Mouse (Mus musculus): Measurements from ENCODE around the gene Rfx2.

The Rfx2 gene

DNA sequence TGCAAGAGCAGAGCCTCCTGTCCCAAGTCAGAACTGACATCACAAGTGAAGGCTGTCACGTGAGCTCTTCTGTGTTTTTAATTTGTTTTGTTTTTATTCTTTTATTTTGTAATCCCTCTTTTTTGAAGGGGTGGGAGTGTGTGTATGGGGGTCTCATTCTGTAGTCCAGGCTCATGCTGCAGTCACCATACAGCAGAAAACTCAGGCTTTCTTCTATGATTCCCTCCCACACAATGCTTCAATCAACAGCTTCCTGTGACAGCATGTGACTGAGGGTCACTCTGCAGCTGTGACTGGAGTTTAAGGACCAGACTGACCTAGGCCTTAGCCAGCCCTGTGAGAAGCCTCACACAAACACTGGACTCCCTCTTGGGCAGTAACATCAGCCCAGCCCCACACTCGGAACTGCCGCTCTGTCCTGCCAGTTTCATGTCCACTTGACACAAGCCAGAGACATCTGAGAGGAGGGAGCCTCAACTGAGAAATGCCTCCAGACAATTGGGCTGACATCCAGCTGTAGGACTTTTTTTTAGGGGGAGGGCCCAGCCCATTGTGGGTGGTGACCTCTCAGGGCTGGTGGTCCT lies 51.9 kb downstream of the Rfx2 start:
- no peak for DNase-seq

DNA sequence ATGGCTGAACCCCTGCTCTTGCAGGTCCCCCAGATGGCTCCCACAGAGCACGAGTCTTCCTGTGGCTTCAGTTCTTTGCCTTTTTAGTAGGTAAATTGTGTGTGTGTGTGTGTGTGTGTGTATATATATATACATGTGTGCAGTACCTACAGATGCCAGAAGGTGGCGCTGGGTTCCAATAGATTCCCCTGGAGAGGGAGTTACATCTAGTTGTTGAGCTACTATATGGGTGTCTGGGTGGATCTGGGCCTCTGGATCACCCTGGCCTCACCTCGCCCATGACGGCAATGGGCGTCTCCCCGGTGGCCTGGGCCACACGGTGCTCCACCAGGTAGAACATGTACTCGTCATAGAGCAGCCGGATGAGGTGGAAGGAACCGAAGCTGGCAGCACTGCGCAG lies 53.2 kb downstream of the Rfx2 start:
- peak; percentile 45 for DNase-seq

DNA sequence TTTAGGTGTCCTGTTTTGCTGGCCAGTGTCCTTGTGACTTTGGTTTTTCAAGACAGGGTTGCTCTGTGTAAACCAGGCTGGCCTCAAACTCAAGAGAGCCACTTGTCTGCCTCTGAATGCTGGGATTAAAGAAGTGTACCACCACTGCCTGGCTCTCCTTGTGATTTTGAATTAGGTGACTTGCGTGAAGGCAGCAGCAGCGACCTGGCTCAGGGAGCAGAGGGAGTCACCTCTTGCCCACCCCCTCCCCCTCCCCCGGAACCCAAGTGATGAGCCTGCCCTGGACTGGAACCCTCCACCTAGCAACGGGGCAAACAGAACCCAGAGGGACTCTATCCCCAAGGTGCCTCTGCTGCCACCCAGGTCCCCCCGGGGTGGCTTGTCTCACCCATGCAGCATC lies 60.9 kb downstream of the Rfx2 start, which contains the start of gene Prr22:
Gene Prr22, plus strand, starts transcription at position 301 of the 400 bp plus-strand sequence.
- no peak for DNase-seq

DNA sequence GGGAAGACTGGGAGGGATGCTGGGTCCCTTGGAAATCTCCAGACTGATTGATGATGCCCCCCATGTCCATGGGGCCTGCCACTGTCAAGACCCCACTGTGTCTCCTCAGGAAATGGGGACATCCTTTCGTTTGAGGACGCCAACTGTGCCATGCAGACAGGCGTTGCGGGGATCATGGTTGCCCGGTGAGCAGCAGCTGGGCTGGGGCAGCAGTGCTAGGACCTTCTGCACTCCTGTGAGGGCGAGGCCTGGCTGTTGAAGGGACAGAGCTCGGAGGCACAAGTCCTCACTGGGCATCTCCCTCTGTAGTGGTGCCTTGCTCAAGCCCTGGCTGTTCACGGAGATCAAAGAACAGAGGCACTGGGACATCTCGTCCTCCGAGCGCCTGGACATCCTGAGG lies 61.9 kb downstream of the Rfx2 start:
- DNase-seq = no peak

DNA sequence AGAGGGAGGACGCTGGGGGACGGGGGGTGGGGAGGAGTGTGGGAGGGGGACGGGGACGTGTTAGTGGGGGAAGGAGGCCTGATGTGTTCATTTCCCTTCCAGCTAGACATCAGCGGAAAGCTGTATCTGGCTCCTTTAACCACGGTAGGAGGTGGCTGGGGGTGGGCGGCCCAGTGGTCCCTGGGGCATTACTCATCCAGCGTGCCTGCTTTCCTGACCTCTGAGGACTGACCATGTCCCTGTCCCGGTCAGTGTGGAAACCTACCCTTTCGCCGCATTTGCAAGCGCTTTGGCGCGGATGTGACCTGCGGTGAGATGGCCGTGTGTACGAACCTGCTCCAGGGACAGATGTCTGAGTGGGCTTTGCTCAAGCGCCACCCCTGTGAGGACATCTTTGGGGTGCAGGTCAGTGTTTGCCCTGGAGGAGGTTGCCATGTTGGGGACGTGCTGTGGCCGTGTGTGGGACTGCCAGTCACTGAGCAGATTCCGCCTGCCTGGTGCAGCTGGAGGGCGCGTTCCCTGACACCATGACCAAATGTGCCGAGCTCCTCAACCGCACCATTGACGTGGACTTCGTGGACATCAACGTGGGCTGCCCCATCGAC lies 63.2 kb downstream of the Rfx2 start:
- DNase-seq = no peak

DNA sequence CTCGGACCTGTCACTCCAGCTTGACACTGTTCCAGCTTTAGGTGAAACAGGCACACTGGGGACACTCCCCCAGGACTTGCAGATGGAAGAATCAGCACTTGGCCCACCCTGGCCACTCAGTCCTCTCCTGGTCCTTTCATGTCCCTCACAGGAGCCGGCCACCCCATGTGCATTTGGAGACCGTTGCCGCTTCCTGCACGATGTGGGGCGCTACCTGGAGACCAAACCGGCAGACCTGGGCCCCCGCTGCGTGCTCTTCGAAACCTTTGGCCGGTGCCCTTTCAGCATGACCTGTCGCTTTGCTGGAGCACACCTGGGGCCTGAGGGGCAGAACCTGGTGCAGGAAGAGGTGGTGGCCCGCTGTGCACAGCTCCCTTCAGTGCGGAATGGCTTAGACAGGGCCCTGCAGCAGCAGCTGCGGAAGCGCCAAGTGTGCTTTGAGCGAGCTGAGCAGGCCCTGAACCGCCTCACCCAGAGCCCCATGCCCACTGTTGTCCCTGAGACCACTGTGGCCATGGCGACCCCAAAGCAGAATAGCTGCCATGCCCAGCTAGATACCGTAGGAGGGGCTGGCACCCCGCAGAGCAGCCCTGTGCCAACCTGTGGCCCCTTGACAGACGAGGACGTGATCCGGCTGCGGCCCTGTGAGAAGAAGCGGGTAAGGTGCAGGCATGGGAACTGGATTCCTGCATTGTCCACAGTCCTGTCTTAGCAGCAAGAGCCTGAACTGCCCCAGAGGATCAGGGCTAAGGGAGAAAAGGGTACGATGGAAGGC lies 64.0 kb downstream of the Rfx2 start:
- DNase-seq = no peak

DNA sequence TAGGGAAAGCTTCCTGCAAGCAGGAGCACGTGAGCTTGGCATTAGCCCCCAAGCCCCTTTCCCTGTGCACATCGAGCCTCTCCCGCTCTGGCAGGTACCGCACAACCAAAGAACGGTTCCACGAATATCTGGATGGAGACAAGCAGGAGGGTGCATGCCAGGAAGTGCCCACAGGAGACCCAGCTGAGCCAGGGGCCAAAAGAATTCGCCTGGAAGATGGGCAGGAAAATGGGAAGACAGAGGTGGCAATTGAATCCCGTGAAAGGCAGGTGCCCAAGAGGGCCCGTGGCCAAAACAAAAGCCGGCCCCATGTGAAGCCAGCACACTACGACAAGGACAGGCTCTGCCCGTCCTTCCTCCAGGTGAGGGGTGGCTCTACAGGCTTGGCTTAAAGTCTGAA lies 65.4 kb downstream of the Rfx2 start:
- no peak for DNase-seq

DNA sequence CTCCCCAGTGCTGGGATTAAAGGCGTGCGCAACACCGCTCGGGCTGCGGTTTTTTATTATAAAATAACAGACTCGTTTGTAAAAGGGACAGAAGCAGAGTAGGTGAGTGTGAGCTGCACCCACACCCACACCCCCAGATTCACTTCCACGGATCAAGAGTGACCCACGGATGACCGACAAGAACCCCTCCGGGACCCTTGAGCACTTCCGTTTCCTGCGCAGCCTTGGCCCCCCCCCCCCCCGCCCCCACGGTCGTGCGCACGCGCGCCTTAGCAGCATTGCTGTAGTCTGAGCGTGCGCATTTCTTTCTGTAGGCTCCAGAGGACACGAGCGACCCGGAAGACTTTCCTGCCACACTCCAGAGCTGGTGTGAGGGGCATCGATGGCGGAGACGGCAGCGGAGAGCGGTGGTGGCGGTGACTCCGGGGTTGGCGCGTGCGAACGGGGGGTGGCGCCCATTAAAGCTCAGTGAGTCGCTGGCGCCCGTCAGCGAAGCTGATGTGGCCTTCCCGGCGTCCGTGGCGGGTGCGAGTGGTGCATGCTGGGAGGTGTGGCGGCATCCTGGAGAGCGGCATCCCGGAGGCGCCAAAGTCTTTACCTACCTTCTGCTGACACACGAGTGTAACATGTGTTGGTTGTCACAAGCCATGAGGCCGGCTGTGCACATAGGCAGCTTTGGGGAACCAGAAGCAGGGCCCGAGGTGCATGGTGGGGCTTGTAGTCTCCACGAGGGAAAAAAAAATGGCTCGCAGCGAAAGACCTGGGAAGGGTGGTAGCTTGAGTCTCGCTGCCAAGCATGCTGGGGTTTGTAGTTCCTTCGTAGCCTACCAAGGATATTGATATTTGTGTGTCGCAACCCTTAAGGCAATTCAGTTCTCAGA lies 66.1 kb downstream of the Rfx2 start, which contains the start of gene Dus3l:
Gene Dus3l, plus strand, starts transcription at position 284 of the 881 bp plus-strand sequence.
- DNase-seq = peak; percentile 91 to 93

DNA sequence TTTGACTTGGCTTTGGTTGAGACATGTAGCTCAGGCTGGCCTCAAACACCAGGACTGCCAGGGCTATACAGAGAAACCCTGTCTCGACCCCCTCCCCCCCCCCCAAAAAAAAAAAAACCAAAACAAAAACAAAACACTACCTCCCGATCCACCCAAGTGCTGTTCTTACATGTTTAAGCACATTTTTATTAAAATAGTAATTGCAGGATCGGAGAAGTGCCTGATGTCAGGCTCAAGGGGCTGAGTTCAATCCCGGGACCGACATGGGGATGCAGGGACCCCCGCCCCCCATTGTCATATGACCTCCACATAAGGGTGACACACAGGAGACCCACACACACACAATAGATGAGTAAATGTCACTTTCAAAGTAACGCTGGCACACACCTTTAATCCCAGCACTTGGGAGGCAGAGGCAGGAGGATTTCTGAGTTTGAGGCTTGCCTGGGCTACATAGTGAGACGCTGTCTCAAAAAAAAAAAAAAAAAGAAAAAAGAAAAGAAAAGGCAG lies 67.0 kb downstream of the Rfx2 start:
- DNase-seq = no peak

DNA sequence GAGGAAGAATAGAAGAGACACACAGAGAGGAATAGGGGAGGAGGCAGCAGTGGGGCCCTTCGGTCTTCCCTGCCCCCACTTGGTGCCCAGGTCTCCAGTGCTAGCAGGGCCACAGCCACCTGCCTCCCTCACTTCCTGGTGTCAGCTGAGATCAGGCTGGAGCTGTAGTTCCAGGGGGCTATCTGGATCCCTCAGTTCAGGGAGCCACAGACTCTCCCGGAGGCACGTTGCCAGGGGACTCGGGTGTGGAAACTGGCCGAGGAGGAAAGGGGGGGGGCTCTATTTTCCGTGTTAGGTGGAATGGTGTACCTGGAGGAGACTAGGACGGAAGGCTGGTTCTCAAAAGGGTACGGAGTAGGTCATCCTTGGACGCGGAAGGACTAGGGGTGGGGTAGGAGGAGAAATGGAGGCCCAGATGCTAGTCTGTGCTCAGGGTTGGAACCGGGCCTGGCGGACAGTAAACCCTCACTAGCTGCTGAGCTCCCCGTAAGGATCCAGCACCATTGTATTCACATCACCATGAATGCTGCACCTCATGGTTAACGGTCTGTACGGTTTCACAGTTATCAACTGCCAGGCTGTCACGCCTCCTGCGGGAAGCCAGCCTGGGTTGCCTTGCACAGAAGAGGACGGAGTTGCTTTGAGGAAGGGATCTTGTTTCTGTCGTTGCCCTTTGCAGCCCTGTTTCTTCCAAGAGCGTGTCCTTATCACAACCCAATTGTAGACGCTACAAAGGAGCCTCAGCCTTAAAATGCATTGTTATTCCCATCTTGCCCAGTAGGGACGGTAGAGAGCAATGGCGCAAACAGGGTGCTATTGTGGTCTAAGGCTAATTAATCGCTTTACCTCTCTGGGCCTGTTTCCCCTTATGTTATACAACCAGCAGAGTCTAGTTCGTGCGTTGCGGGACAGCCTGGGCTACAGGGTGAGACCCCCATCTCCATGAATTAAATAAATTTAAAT lies 67.8 kb downstream of the Rfx2 start:
- peak; percentile 79 to 80 for DNase-seq

DNA sequence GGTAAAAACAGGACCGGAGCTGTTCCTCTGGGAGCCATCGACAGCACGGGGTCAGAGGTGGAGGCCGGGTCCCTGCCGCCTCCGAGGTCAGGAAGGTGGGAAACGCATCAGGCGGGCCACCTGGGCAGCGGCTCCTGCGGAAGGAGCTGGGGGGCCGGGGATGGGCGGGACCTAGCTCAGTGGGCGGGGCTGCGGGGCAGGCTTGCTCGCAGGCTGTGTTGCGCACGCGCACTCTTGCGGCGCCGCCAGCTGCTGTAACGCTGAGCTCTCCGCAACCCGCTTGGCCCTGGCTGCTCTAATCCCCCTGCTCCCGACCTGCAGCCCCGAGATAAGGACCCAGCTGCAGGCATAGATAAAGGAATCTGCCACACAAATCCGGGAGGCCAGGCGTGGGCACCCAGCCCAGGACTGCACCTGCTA lies 68.8 kb downstream of the Rfx2 start:
- peak; percentile 87 to 90 for DNase-seq

DNA sequence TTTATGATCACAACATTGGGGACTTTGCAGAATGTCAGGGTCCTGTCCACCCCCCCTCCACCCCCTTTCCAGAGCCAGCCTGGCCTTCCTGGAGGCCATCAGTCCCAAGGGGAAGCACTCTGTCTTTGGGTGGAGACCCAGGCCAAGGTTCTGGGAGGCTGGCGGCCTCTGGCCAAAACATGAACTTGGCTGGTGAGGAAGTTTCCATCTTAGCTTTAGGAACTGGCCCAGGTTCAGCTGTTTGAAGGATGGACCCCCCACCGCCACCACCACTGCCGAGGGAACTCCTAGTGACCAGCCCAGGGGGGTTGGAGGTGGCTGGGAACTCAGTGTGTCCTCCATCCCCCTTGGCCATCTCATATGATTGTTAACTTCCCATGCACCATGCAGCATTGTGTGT lies 69.7 kb downstream of the Rfx2 start:
- DNase-seq = no peak

DNA sequence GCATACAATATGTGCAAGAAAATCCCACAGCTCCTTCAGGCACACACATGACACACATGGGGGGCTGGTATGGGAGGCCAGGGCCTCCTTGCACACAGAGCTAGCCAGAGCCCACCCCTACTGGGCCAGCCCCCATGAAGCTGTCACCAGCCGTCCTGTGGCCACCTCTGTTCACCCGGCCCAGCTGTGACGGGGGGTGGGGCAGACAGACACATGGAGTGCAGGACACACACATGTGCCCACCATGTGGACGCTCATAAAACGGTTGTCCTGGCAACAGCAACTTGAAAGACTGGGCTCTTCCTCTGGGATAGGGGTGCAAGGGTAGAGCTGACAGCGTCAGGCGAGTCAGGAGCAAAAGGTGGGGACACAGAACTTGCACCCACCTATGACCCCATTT lies 71.6 kb downstream of the Rfx2 start:
- no peak for DNase-seq

DNA sequence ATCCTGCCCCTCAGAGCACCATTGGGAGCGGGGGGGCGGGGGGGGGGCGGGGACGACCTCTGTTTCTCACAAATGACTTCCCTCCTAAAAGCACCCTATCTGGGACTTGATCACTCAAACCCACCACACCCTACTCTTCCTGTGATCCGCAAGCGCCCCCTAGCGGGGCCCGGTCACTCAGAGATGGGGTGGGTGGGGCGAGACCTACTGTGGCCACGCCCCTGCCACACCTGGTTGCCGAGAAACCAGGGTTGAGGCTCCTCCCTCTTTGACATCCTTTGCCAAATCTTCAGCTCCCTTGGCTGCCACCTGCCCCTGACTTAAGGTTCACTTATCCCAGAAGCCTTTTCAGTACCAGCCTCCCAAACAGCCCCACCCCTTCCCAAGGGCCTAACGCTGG lies 72.7 kb downstream of the Rfx2 start:
- peak; percentile 95 to 96 for DNase-seq

DNA sequence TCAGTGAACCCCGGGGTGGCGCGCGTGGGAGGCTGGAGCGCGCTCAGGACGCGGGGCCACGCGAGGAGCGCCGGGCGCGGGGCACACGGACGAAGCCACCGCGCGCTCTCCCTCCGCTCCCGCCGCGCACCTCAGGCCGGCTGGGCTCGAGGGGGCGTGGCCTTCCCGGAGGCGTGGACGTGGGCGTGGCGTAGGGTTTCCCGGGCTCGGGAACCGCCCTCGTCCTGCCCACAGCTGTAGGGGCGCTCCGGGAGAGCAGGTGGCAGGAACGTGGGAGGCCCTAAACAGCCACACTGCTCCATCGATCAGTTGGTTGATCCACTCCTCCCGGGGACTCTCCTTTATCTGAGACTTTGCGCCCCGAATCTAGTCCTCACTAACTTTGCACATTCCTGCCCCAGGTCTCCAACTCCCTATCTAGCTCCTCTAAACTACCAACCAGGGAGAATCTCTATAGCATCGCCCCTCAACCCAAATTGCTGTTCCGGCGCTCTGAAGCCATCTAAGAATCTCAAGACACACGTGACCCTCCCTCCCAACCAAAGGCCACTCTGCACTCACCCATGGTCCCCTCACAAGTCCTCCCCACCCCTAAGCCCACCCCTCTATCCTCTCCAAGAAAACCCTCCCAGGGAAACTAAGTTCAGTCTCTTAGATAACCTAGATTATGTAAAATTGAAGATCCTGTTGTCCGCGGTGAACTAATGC lies 73.2 kb downstream of the Rfx2 start, which contains the start of gene Nrtn:
Gene Nrtn, minus strand, starts transcription at position 115 of the 708 bp plus-strand sequence.
- peak; percentile 29 to 34 for DNase-seq

DNA sequence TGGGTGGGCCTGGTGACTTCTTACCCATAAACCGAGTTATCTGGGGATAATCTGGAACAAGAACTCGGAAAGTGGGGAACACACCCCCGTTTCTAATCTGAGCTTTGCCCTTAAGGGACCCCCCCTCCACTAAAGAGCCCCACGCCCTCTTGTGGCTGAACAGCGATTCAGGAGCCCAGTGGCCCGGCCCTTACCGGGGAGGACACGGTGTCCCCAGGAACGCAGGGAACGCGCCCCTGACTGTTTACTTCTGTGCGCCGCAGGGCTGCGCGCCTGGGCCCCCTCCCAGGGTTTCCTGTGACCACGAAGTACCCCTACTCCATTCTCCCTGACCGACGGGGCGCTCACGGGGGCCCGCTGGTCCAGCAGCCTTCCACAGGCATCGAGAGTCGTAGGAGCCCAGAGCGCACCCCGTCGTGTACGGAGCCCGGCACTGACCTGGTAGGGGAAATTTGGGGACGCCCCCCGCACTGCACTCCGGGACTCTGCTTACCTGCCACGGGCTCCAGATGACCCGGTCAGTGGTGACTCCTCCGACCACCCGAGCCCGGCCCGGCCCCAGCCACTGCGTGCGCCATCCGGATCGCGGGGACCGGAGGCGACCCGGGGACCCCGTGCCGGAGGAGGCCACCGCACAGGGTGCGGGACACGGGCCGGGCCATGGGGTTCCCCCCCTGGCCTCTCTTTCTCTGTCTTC lies 74.0 kb downstream of the Rfx2 start:
- DNase-seq = peak; percentile 34 to 40

DNA sequence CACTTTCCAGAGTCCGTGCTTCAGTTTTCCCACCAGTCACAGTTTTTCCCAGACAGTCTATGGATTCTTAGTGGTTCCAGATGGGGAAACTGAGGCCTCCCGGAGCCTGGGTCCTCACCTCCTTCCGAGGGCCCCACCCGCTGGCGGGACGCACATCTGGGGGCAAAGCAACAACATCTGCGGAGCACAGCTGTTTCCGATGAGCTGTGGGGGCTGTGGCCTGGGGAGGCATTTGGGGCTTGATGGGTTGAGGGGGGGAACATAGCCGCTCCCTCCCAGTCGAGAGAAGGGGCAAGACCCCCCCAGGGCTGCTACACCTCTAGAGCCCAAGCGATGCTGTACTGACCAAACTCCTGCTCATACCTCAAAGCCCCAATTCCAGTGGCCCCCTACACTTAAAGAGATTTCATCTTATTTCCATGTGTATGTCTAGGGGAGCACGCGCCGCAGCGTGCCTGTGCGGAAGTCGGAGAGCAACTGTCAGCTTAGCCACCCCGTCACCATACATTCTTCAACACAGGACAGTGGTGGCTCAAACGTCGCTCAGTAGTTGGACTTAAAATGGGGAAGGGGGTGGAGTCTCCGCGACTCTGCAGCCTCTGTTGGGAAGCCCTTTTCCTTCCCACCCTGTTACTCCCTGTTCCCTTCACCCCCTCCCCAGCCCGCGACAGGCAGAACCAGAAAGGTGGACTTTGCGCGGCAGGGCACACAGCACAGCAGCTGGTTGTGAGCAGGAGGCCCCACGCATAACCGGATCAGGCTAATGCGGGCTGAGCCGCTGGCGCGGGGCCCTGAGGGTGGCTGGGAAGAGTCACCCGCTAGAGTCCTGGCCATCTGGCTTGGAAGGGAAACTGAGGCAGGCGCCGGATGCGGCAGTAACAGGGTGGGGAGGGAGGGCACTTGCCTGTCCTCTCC lies 76.3 kb downstream of the Rfx2 start:
- DNase-seq = no peak

DNA sequence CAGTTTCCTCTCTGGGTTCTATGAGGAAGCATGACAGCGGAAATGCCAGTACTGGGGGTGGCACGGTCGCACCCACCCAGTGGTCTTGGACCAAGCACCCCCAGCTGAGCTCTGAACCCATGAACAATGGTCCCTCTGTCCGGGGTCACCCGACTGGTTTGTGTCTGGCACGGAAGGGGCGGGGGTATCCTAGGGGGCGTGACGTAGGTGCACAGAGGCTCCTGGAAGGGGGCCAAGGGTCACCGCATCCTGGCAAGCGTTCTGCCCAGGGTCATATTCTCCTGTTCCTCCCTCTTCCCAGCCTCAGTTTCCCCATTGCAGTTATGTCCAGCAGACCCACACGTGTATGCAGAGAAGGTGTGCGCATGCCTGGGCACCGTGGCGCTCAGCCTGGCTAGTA lies 77.4 kb downstream of the Rfx2 start:
- DNase-seq = no peak
